Mouse (Mus musculus): ENCODE measurements around the gene Eif3g. TPM values are rescaled to one million over a fixed set of nuclear protein-coding genes. Genes with fewer than 3 reads are reported as not detected.

Gene Eif3g
- total RNA-seq, 2 experiments from 2014 or later, result 93.5 to 99.7 TPM

DNA sequence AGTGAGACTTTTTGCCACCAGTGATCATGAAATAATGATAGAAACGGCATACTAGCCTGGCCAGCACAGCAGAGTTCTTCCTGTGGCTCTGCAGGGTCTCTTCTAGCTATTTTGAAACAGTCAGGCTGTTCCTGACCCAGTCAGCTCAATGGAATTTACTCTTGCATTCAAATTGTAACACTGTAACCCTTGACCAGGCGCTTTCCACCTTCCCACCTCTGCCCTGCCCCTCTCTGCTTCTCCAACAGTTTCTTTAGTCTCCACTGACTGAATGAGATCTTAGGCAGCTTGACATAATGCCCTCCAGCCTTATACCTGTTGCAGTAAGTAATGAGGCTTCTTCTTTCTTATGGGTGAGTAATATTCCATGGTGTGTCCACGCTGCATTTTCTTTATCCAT is 31.5 kb downstream of the Eif3g start:
- intact Hi-C loops (cut with DNase I), result no loop called here
- no peak for DNase-seq

DNA sequence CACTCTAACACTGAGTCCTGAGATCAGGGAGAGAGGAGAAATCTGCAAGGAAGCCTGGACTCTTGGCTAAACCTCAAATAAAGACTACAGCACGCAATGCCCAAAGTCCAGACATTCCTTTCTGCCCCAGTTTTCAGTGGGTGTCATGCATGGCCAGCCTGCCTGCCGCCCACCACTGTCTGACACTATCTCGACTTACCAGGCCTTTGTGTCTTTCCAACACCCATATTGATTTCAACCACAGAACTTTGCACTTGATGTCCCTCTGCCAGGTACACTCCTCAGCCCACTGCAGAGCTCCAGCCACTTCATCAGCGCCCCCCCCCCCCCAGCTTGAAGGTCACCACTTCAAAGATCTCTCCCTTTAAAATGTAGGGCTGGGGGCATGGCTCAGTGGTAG is 36.2 kb downstream of the Eif3g start:
- intact Hi-C loops (cut with DNase I), result no loop called here
- no peak for DNase-seq

DNA sequence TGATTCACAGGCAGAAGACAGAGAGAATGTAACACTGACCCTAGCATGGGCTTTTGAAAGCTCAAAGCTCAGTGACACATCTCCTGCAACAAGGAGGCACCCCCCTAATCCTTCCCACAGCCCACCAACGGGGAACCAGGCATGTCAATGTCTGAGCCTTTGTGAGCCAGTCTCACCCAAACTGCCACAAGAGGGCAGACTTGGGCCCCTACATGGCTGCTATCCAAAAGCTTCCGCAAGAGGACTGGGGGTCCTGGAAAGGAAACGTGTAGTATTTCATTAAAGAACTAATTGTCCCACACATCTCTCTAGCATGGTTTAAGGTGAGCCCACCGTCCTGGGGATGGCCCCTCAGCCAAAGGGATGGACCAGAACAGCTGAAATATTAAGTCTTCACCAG is 36.6 kb downstream of the Eif3g start:
- DNase-seq, result peak in 1 of 2 experiments; percentile 37
- intact Hi-C loops (cut with DNase I), result no loop called here

DNA sequence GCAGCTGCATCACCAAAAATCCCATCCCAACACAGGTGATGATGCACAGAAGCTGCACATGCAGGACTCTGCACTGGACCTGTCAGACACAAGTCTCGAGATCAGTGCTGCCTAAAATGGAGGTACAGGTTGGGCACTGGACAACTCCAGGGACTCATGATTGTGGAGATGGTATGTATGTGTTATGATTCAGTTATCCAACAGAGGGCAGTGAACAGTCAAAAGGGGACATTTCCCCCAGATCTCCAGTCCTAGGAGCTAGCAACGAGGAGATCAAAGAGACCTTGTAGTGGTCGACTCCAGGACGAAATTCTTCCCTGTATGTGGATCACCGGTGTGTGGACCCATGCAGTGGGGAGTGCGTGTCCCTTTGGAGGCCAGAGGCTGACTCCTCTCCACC is 38.5 kb downstream of the Eif3g start:
- no peak for DNase-seq
- intact Hi-C loops (cut with DNase I), result no loop called here

DNA sequence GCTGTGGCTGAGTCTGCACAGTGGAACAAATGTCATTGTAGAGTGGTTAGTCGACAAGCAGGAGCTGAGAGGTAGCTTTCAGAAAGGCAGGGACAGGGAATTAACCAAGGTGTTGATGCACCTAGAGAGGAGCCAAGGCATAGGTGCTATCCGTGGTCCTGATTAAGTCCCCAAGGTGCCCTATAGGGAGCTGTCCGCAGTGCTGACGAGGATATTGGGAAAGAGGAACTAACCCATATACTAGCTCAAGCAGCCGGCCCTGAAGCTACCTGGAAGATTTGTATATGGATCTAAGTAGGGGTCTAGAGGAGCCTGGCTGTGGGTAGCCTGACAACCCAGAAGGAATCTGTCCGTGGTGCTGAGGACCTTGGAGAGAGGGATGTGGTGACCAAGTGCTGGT is 41.3 kb downstream of the Eif3g start:
- peak; percentile 44 to 70 for DNase-seq
- intact Hi-C loops (cut with DNase I), result no loop called here

DNA sequence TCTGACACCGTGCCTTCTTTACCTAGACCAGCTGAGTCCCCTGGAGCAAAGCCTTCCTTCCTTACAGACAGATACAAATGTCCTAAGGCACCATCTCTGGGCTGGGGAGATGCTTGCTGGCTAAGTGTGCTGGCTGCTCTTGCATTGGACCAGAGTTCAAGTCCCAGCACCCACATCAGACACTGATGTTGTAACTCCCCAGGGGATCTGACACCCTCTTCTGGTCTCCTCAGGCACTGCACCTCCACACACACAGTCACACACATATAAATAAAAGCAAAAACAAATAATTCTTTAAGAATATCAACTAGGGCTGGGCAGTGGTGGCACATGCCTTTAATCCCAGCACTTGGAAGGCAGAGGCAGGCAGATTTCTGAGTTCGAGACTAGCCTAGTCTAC is 48.2 kb downstream of the Eif3g start:
- no peak for DNase-seq
- intact Hi-C loops (cut with DNase I), result no loop called here

Small RNA genes within 50 kb of the gene (microRNA-seq; reads per million reads assigned to microRNA genes)
- gene Mir7081, result 0.27 to 0.60 reads per million in 2 experiments

Other genes starting within 250 kb of the Eif3g start
- gene Pin1, start 246.5 kb downstream of the Eif3g start, total RNA-seq (2021), result 10 to 100 TPM; 17.7 to 17.8 TPM
- gene Olfm2, start 152.3 kb downstream of the Eif3g start, total RNA-seq (2021), result under 1 TPM; 0.29 to 0.41 TPM
- gene Col5a3, start 83.6 kb downstream of the Eif3g start, total RNA-seq (2021), result 10 to 100 TPM; 31.8 to 33.2 TPM
- not detected for gene Rdh8, start 80.1 kb downstream of the Eif3g start, total RNA-seq (2021)
- gene A230050P20Rik, start 30.0 kb downstream of the Eif3g start, total RNA-seq (2021), result 1 to 10 TPM; 4.6 to 5.0 TPM
- gene Angptl6, start 18.9 kb downstream of the Eif3g start, total RNA-seq (2021), result 1 to 10 TPM; 1.9 TPM
- gene Ppan, start 10.4 kb downstream of the Eif3g start, total RNA-seq (2021), result 1 to 10 TPM; 7.2 to 9.3 TPM
- 10 to 100 TPM; 13.6 to 18.7 TPM for gene Dnmt1, start 61.3 kb upstream of the Eif3g start, total RNA-seq (2021)
- 1 to 10 TPM; 5.4 to 6.9 TPM for gene S1pr2, start 78.2 kb upstream of the Eif3g start, total RNA-seq (2021)
- gene Mrpl4, start 104.1 kb upstream of the Eif3g start, total RNA-seq (2021), result 100 to 1,000 TPM; 116 to 123 TPM
- gene Icam1, start 117.4 kb upstream of the Eif3g start, total RNA-seq (2021), result 10 to 100 TPM in 1 of 2 experiments, 1 to 10 TPM in 1; 8.5 to 10.1 TPM
- under 1 TPM; 0.37 to 0.38 TPM for gene Icam4, start 130.8 kb upstream of the Eif3g start, total RNA-seq (2021)
- gene Icam5, start 133.4 kb upstream of the Eif3g start, total RNA-seq (2021), result under 1 TPM in 1 of 2 experiments, not detected in 1; 0.12 TPM
- gene Zglp1, start 168.5 kb upstream of the Eif3g start, total RNA-seq (2021), result not detected
- under 1 TPM; 0.26 to 0.39 TPM for gene Gm49373, start 174.5 kb upstream of the Eif3g start, total RNA-seq (2021)
- gene Fdx1l, start 175.0 kb upstream of the Eif3g start, total RNA-seq (2021), result 10 to 100 TPM; 25.4 to 26.8 TPM
- 1 to 10 TPM in 1 of 2 experiments, under 1 TPM in 1; 0.68 to 1.8 TPM for gene Gm38431, start 193.4 kb upstream of the Eif3g start, total RNA-seq (2021)
- 10 to 100 TPM; 27.4 to 31.2 TPM for gene Raver1, start 193.4 kb upstream of the Eif3g start, total RNA-seq (2021)
- 1 to 10 TPM; 9.2 TPM for gene Tyk2, start 232.6 kb upstream of the Eif3g start, total RNA-seq (2021)